Mouse (Mus musculus) forebrain, embryonic 15.5 days (tissue): ENCODE measurements at regions not wholly inside any gene's neighbourhood (a gene's known extent, or its start where the extent isn't known, plus 50 kb on each side); places are given as distances from the start of the nearest gene placed in this dataset.
A peak's percentile ranks its signal among the peaks of the same experiment; 100 is the strongest.

Source experiments
- ATAC-seq: fragments of 200-750 bp; cut with Nextera tagmentation; replicated peaks from 2 replicates; pipeline ENCODE4 v1.8.0; 2017; ENCODE audit warnings: mild to moderate bottlenecking, moderate TSS enrichment, moderate library complexity
- H3K27ac ChIP-seq: fragments of 300-500 bp; sonication (generic); replicated peaks from 2 replicates; pipeline ENCODE4 v1.5.1; 2015; ENCODE audit warnings: mild to moderate bottlenecking, inconsistent platforms
- H3K27me3 ChIP-seq: fragments of 300-500 bp; sonication (generic); 2 replicates; pipeline ENCODE4 v1.6.1; 2015; ENCODE audit warnings: inconsistent platforms
- H3K36me3 ChIP-seq: fragments of 300-500 bp; sonication (generic); 2 replicates; pipeline ENCODE4 v1.6.1; 2015; ENCODE audit warnings: mild to moderate bottlenecking, inconsistent platforms
- H3K4me1 ChIP-seq: fragments of 300-500 bp; sonication (generic); 2 replicates; pipeline ENCODE4 v1.6.1; 2015; ENCODE audit warnings: inconsistent platforms
- H3K4me2 ChIP-seq: fragments of 300-500 bp; sonication (generic); replicated peaks from 2 replicates; pipeline ENCODE4 v1.6.1; 2015; ENCODE audit warnings: mild to moderate bottlenecking, inconsistent platforms
- H3K4me3 ChIP-seq: fragments of 300-500 bp; sonication (generic); 2 replicates; pipeline ENCODE4 v1.5.1; 2015; ENCODE audit warnings: mild to moderate bottlenecking, inconsistent platforms
- H3K9ac ChIP-seq: fragments of 300-500 bp; sonication (generic); replicated peaks from 2 replicates; pipeline ENCODE4 v1.6.1; 2015; ENCODE audit warnings: mild to moderate bottlenecking, inconsistent platforms
- H3K9me3 ChIP-seq: fragments of 300-500 bp; sonication (generic); 2 replicates; pipeline ENCODE4 v1.6.1; 2016; ENCODE audit warnings: inconsistent platforms
- WGBS: fragments of 180-500 bp; shearing (Covaris S2); methylation state at CpG from one replicate; pipeline ENCODE4 v1.1.7; 2015; ENCODE audit warnings: mixed read lengths; 5-methylcytosine and 5-hydroxymethylcytosine counted together

- no peak overlapping the region for H3K27ac ChIP-seq
- no peaks in the 10 kb centered on the region for H3K36me3 ChIP-seq
- H3K9me3 ChIP-seq, result no peaks in the 10 kb centered on the region
- H3K9ac ChIP-seq, result no peak overlapping the region
- H3K4me3 ChIP-seq, result no peak overlapping the region
- WGBS, result 89% methylated on average over 9 of the region's 9 CpGs
- no peaks in the 10 kb centered on the region for H3K4me1 ChIP-seq
- no peak for ATAC-seq
- H3K4me2 ChIP-seq, result no peak overlapping the region
- no peaks in the 10 kb centered on the region for H3K27me3 ChIP-seq
Measured at GRCm38 (mm10) chr2:40522536-40522935, 1296.3 kb upstream of the Ppp6c start.

- no peaks in the 10 kb centered on the region for H3K4me1 ChIP-seq
- no peak overlapping the region for H3K4me3 ChIP-seq
- H3K4me2 ChIP-seq, result no peak overlapping the region
- no peaks in the 10 kb centered on the region for H3K9me3 ChIP-seq
- no peaks in the 10 kb centered on the region for H3K36me3 ChIP-seq
- no peak overlapping the region for H3K9ac ChIP-seq
- WGBS, result 37% methylated on average over 3 of the region's 3 CpGs
- ATAC-seq, result peak; percentile 57; the same call in 1 of the 2 replicates
- H3K27ac ChIP-seq, result no peak overlapping the region
- no peaks in the 10 kb centered on the region for H3K27me3 ChIP-seq
Measured at GRCm38 (mm10) chr2:40510594-40511304, 1284.5 kb upstream of the Ppp6c start.

GRCm38 (mm10) chr2:40478747-40479662 lies 1252.8 kb upstream of the Ppp6c start:
- Histone ChIP-seq H3K9me3 (no peaks in the 10 kb centered on the region), H3K27me3 (no peaks in the 10 kb centered on the region), H3K9ac (no peak overlapping the region), H3K4me2 (no peak overlapping the region), H3K4me1 (peaks cover 7% of the 10 kb centered on the region; the same call in 1 of the 2 replicates), H3K4me3 (no peak overlapping the region), H3K27ac (no peak overlapping the region; the same call in 1 of the 2 replicates), H3K36me3 (no peaks in the 10 kb centered on the region)
- WGBS, result 16% methylated on average over 2 of the region's 2 CpGs
- peak; percentile 72 for ATAC-seq

- H3K4me1 ChIP-seq, result peaks cover 7% of the 10 kb centered on the region; the same call in 1 of the 2 replicates
- H3K9ac ChIP-seq, result no peak overlapping the region
- no peak overlapping the region for H3K4me2 ChIP-seq
- no peaks in the 10 kb centered on the region for H3K36me3 ChIP-seq
- no peak overlapping the region for H3K4me3 ChIP-seq
- no peak overlapping the region for H3K27ac ChIP-seq
- no peaks in the 10 kb centered on the region for H3K9me3 ChIP-seq
- no peaks in the 10 kb centered on the region for H3K27me3 ChIP-seq
- ATAC-seq, result no peak
Measured at GRCm38 (mm10) chr2:40477414-40477813, 1251.2 kb upstream of the Ppp6c start.

- Histone ChIP-seq H3K4me3 (no peak overlapping the region), H3K27ac (no peak overlapping the region), H3K36me3 (no peaks in the 10 kb centered on the region), H3K4me2 (no peak overlapping the region), H3K9me3 (no peaks in the 10 kb centered on the region), H3K9ac (no peak overlapping the region), H3K4me1 (no peaks in the 10 kb centered on the region), H3K27me3 (no peaks in the 10 kb centered on the region)
- ATAC-seq, result no peak
Measured at GRCm38 (mm10) chr2:40456374-40456773, 1230.1 kb upstream of the Ppp6c start.

- H3K9ac ChIP-seq, result no peak overlapping the region
- no peaks in the 10 kb centered on the region for H3K4me1 ChIP-seq
- 92% methylated on average over 3 of the region's 3 CpGs for WGBS
- no peak overlapping the region for H3K27ac ChIP-seq
- H3K4me2 ChIP-seq, result no peak overlapping the region
- no peak for ATAC-seq
- no peaks in the 10 kb centered on the region for H3K27me3 ChIP-seq
- H3K36me3 ChIP-seq, result no peaks in the 10 kb centered on the region
- H3K4me3 ChIP-seq, result no peak overlapping the region
- no peaks in the 10 kb centered on the region for H3K9me3 ChIP-seq
Measured at GRCm38 (mm10) chr2:40432821-40433490, 1206.7 kb upstream of the Ppp6c start.

GRCm38 (mm10) chr2:40431335-40431734 lies 1205.1 kb upstream of the Ppp6c start:
- Histone ChIP-seq H3K9me3 (no peaks in the 10 kb centered on the region), H3K4me1 (no peaks in the 10 kb centered on the region), H3K27me3 (no peaks in the 10 kb centered on the region), H3K9ac (no peak overlapping the region), H3K4me3 (no peak overlapping the region), H3K36me3 (no peaks in the 10 kb centered on the region), H3K4me2 (no peak overlapping the region), H3K27ac (no peak overlapping the region)
- 42% methylated on average over 2 of the region's 2 CpGs for WGBS
- no peak for ATAC-seq

GRCm38 (mm10) chr2:40402418-40402817 lies 1176.2 kb upstream of the Ppp6c start:
- ATAC-seq, result peak; percentile 64; the same call in 1 of the 2 replicates
- Histone ChIP-seq H3K36me3 (no peaks in the 10 kb centered on the region), H3K27ac (no peak overlapping the region), H3K9ac (no peak overlapping the region), H3K4me2 (no peak overlapping the region), H3K4me3 (no peak overlapping the region), H3K9me3 (0 out of 2 replicates have a peak, but pooled peaks cover 4% of the 10 kb centered on the region), H3K27me3 (no peaks in the 10 kb centered on the region), H3K4me1 (no peaks in the 10 kb centered on the region)
- 76% methylated on average over 2 of the region's 2 CpGs for WGBS
